Mouse (Mus musculus): ENCODE measurements around the gene Rad1.
A peak's percentile ranks its signal among the peaks of the same experiment; 100 is the strongest.
"Not testable (repeated sequence)": the region's sequence is repeated elsewhere in the genome, so short reads cannot be mapped to it uniquely, and the experiment has no call there.

Gene Rad1

DNA sequence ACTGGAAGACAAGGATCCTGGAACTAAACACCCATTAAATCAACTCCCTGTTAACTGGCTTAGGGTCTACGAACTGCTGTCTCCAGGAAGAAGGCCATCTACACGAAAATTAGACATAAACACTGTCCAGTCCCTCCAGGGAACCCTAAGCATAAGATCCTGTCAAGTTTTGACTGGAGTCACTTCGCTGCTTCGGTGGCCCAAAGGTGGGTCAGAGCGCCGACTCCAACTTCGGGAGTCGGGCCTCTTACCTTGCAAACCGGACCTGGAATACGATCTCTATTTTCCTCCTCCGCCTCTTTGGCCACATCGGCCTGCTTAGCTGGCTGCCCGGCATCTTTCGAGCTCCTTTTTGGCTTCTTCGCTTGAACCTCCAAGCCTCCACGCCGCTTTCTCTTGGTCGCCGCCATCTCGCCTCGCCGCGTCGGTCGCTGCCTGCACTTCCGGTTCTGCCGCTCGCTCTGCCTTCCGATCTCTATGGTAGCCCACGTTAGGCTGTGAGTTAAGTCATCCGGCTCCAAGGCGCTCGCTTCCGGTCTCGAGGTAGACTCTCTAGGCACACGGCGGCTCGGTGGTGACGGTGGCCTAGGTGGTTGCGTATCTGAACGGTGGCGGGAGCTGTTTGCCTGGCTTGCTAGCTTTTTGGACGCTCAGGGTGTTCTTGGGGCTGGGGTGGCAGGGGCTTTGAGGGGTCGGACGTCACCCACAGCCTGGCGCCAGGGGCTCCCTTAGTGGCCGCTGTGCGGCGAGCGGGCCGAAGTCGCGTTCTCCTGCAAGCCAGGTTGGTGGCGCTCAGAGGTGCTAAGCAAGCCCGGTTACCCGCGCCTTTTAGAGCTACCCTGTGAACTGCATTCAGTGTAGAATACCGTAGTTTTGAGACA, at the start of gene Rad1, which contains the start of gene Brix1:
Gene Rad1 (plus strand): TSS at position 535 of the 881 bp plus-strand sequence.
Gene Brix1 (minus strand): TSS at position 464 of the 881 bp plus-strand sequence.
- DNase-seq (ENCODE audit: low spot score in 2 of 2) = peak; percentile 87 to 96

GRCm38 (mm10) chr15:10436893-10437292, 48.9 kb upstream of the Rad1 start:
- no peak for DNase-seq (ENCODE audit: low spot score in 2 of 2)

- DNase-seq (ENCODE audit: low spot score in 2 of 2) = no peak
Observed at GRCm38 (mm10) chr15:10439963-10440362, 45.9 kb upstream of the Rad1 start.

- no peak for DNase-seq (ENCODE audit: low spot score in 2 of 2)
Observed at GRCm38 (mm10) chr15:10441493-10441892, 44.3 kb upstream of the Rad1 start.

- no peak for DNase-seq (ENCODE audit: low spot score in 2 of 2)
Observed at GRCm38 (mm10) chr15:10442275-10442674, 43.5 kb upstream of the Rad1 start.

- no peak for DNase-seq (ENCODE audit: low spot score in 2 of 2)
Observed at GRCm38 (mm10) chr15:10447102-10447501, 38.7 kb upstream of the Rad1 start.

DNA sequence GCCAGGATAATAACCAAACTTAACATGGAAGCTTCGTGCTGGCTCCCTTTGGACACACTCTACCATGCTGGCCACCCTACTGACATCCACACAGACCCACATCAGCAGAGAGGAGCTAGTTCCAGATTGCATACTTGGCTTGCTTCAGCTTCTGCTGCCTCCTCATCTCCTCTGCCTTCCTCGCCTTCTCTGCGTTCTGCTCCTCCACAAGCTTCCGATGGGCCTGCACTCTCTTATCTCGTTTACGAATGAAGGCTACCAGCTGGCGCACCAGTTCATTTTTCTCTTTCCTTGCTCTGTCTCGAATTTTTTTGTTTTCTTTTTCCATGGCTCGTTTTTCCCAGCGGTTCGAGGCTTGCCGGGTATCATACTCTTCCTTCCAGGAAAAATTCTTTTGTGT, 24.8 kb upstream of the Rad1 start:
- DNase-seq (ENCODE audit: low spot score in 2 of 2) = no peak

GRCm38 (mm10) chr15:10463555-10463954, 22.3 kb upstream of the Rad1 start:
- DNase-seq (ENCODE audit: low spot score in 2 of 2) = peak in 1 of 2 experiments; percentile 40

GRCm38 (mm10) chr15:10464678-10465077, 21.1 kb upstream of the Rad1 start:
- DNase-seq (ENCODE audit: low spot score in 2 of 2) = no peak

- no peak for DNase-seq (ENCODE audit: low spot score in 2 of 2)
Observed at GRCm38 (mm10) chr15:10468761-10469160, 17.1 kb upstream of the Rad1 start.

DNA sequence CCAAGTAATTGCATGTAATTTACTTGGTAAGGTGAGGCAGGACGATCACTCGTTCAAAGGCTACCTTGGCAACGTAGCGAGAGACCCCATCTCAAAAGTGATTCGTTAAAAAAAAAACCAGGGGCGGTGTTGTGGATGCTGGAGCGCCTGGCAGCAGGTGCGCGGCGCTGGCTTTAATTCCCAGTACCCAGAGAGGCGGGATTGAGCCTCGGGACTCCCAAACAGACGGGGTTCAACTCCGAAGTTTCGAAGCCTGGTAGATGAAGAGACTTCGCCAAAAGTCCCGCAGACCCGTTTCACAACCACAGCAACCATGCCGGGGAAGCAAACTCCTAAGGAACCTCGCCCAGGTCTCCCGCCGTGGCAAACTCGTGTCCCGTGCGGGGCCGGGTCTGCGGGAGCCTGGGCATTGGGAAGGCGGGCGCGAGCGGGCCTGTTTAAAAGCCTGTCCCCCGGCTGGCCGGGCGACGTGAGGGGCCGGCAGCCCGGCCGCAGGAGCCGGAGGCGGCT, 16.1 kb upstream of the Rad1 start:
- peak in 1 of 2 experiments; percentile 22 for DNase-seq (ENCODE audit: low spot score in 2 of 2)

DNA sequence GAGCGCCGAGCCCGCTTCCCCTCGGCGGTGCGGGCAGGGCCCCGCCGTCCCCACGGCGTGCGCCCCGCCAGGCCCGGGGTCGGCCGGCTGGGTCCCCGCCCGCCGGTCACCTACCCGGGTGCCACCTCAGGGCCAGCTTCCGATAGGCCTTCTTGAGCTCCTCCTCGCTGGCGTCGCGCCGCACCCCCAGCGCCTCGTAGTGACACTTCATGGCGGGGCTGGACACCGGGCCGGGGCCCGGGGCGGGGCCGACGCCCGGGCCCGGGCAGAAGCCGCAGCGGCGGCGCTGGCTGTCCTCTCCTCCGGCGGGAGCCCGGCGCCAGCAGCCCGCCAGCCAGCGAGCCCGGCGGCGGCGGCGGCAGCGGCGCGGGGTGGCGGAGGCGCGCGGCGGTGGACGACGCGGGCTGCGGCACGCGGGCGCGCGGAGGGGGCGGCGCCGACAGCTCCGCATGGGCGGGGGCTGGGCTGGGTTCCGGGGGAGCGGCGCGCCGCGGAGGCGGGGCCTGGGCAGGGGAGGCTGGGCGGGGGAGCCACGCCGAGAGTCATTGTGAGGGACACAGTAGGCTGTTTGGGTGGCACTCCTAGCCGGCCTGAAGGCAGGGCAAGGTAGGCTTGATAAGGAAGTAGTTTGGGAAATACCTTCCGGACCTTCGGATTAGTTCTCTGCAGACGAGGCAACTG, 15.5 kb upstream of the Rad1 start, which contains the start of gene Dnajc21:
Gene Dnajc21 (minus strand): TSS at position 366 of the 681 bp plus-strand sequence.
- DNase-seq (ENCODE audit: low spot score in 2 of 2) = peak in 1 of 2 experiments; percentile 71

DNA sequence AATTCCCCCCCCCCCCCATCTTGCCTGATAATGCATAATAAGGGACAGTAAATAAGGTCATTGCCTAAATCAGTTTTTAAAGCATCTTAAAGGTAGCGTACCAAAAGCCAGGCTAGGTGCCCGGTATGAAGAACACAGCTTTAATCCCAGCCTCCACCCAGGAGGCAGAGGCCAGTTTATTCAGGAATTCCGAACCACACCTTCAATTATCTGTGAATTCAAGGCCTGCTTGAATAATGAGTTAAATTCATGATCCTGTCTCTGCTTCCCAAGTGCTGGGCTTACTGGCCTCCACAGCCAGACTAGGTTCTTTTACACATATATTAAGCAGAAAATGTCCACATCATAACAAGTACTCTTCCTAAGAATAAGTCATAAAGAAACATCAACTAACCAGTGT, 14.9 kb upstream of the Rad1 start:
- no peak for DNase-seq (ENCODE audit: low spot score in 2 of 2)

DNA sequence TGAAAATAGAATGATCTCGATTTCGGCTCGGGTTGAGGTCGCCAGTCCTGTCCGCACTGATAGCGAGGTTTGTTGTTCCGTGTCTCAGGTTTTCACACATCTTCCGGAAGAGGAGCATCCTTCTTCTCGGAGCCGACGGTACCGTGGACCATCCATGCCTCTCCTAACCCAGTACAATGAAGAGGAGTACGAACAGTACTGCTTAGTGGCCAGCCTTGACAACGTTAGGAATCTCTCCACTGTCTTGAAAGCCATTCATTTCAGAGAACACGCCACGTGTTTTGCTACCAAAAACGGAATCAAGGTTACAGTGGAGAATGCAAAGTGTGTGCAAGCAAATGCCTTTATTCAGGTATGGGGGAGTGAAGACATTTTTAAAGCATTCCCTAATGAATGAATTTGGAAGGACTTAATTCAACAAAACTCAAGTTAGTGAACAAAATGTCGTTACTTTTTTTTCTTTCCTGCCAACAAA, 584 bp downstream of the Rad1 start:
- DNase-seq (ENCODE audit: low spot score in 2 of 2) = no peak

DNA sequence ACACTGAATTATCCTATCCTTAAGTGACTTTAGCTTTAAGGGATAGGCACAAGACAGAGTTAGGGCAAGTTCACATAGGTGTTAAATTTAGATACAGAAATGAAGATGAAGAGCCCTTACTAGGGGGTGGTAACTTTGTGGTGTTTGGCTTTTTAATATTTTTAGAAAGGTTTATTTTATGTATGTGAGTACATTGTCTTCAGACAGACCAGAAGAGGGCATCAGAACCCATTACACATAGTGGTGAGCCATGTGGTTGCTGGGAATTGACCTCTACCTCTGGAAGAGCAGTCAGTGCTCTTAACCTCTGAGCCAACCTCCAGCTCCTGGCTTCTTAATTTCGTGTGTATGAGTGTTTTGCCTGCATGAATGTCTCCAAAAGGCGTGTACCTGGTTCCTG, 1.4 kb downstream of the Rad1 start:
- no peak for DNase-seq (ENCODE audit: low spot score in 2 of 2)

DNA sequence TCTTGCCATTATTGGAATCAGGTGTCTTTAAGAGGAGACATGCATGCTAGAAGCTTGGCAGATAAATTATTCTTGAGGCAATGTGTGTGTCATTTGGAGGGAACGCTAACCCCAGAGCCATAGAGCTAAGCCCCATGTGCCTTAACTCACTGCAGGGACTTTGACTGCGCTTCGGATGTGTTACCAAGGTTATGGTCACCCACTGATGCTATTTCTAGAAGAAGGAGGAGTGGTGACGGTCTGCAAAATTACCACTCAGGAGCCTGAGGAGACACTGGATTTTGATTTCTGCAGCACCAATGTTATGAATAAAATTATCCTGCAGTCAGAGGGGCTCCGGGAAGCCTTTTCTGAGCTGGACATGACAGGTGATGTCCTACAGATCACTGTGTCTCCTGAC, 4.3 kb downstream of the Rad1 start:
- peak in 1 of 2 experiments; percentile 22 for DNase-seq (ENCODE audit: low spot score in 2 of 2)

- no peak for DNase-seq (ENCODE audit: low spot score in 2 of 2)
Observed at GRCm38 (mm10) chr15:10495944-10496343, 10.1 kb downstream of the Rad1 start.

GRCm38 (mm10) chr15:10496696-10497095, 10.9 kb downstream of the Rad1 start:
- DNase-seq (ENCODE audit: low spot score in 2 of 2) = not testable (repeated sequence)

- DNase-seq (ENCODE audit: low spot score in 2 of 2) = no peak
Observed at GRCm38 (mm10) chr15:10499593-10499992, 13.8 kb downstream of the Rad1 start.

- DNase-seq (ENCODE audit: low spot score in 2 of 2) = no peak
Observed at GRCm38 (mm10) chr15:10500035-10500434, 14.2 kb downstream of the Rad1 start.

DNA sequence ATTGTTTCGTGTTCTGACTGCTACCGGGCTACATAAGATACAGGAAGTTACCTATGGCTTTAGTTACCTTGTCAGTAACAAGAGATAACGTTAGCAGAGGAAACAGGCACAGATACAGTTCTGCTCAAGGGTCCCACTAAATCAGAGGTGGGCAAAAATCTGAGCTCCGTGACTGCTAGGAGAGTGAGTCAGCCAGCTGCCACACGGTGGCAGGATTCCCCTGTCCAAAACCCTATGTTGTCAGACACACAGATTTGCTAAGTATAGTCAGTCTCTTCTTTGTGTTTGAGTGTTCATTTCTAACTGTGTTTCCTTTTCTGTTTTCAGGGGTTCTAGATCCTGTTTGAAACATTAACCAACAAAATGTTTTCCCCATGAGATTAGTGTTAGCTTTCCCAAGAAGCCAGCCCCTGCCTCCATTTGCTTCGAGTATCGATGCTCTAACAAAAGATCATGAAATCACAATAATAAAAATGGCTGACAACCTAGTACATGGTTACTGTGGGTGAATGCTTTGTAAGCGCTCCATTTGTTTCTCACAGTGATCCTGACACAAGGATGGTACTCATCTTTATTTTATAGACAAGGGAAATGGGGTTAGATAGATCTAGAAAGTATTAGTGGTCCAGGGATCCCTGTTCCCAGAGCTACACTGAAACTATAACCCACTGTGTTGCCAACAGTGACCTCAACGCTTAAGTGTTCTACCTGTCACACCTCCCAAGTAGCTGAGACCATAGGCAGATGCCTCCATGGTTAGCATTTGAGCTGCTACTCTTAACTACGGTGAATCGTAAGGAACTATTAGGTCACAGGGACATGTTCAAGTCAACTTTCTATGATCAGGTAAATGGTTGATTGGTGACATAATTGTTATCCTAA, 15.3 kb downstream of the Rad1 start:
- peak in 1 of 2 experiments; percentile 54 for DNase-seq (ENCODE audit: low spot score in 2 of 2)
